Mouse (Mus musculus) cerebellum, adult 11 months (tissue): ENCODE results near the gene Grin2b.

Experiments used
- DNase-seq: peaks from one replicate; pipeline ENCODE4 v3.0.0; 2022

Gene Grin2b

GRCm38 (mm10) chr6:135680105-135680710, 493.1 kb downstream of the Grin2b start:
- DNase-seq, result no peak

DNA sequence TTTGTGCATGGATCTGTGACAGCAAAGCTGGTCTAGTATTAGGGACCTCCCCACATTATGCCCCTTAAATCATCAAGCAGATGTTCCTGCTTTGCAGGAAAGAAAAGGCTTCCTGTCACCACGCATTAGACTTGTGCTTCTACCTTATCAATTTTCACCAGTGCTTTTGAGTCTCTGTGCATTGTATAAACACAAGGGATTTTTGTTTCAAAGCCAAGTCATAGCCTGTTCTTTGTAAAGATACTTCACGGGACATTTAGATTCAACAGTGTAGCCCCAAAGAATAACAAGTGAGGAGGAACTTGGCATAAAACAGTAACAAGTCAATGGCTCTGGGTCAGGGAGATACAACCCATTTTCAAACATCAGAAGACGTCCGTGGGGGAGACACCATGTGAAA, 498.9 kb downstream of the Grin2b start:
- DNase-seq, result no peak

- DNase-seq, result no peak
Observed at GRCm38 (mm10) chr6:135672003-135672402, 501.3 kb downstream of the Grin2b start.
